Mouse (Mus musculus): ENCODE measurements at regions not wholly inside any gene's neighbourhood (a gene's known extent, or its start where the extent isn't known, plus 50 kb on each side); places are given as distances from the start of the nearest gene placed in this dataset.
"Not testable (repeated sequence)": the region's sequence is repeated elsewhere in the genome, so short reads cannot be mapped to it uniquely, and the experiment has no call there.

DNA sequence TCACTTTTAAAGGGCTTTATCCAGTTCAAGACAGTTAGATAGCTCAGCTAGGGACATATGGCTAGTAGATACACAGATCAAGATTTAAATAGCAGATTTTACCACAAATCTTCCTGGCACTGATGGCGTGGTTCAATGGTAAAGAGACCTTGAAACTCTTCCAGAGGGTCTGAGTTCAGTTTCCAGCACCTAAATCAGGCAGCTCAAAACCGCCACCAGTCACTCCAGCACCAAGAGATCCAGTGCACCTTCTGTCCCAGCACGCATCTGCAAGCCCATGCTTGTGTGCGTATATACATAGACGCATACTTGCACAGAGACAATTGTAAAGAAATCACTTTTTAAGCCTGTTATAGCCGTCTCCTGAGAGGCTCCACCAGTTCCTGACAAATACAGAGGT, 454.0 kb upstream of the Jmjd1c start:
- no peak for DNase-seq (ENCODE audit: low spot score)

DNA sequence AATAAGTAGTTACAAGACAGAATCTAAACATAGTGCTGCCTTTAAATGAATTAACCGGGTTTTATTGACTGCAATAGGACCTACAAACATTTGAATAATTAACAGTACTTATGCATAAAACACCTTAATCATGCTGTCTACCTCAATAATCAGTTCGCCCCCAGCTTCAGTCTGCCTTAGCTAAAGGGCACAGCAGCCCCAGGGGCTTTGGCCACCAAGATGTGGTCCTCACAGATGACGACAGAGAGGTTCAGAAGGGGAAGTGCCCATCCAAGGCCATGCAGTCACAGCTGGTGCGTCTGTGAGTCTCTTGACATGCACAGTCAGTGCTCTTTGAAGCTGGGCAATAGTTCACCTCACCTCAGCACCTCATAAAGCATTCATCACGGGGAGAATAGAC, 452.8 kb upstream of the Jmjd1c start:
- no peak for DNase-seq (ENCODE audit: low spot score)

DNA sequence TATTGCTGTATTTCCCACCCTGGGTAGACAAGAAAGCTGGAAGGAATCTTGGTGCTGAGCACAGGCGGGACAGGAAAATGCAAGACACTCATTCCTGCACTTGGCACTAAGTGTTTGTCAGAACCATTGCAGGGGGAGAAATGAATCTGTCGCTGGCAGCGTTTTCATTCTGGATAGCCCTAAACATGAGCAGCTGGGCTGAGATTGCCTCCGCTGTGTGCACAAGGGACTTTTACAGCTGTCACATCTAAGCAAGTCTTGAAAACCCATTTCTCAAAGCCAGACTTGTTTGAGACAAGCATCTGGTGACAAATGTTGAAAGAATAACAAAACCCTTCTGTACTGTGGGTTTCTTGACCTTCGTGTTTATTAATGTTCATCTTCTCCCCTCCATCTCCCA, 438.4 kb upstream of the Jmjd1c start:
- no peak for DNase-seq (ENCODE audit: low spot score)

DNA sequence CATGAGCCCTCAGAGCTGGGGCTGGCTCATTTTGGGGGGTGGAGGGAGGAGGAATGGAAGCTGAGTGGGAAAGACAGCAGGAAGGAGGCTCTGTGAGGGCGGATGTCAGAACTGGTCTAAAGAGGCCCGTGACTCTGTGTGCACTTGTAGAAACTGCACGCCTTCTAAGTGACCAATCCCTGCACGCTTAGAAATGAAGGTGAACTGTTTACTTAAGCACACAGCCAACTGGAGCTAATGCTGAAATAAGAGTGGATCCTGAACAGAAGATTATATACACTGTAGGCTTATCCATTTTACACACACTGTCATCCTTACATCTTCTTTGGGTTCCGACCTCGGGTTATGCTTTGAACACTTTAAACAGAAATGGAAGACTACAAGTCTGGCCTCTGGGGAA, 412.8 kb upstream of the Jmjd1c start:
- no peak for DNase-seq (ENCODE audit: low spot score)

GRCm38 (mm10) chr10:66689196-66689595, 406.7 kb upstream of the Jmjd1c start:
- DNase-seq (ENCODE audit: low spot score) = not testable (repeated sequence)

GRCm38 (mm10) chr10:66694549-66695285, 401.2 kb upstream of the Jmjd1c start:
- DNase-seq (ENCODE audit: low spot score) = no peak

- not testable (repeated sequence) for DNase-seq (ENCODE audit: low spot score)
These were observed 381.0 kb upstream of the Jmjd1c start for GRCm38 (mm10) chr10:66714926-66715325.

DNA sequence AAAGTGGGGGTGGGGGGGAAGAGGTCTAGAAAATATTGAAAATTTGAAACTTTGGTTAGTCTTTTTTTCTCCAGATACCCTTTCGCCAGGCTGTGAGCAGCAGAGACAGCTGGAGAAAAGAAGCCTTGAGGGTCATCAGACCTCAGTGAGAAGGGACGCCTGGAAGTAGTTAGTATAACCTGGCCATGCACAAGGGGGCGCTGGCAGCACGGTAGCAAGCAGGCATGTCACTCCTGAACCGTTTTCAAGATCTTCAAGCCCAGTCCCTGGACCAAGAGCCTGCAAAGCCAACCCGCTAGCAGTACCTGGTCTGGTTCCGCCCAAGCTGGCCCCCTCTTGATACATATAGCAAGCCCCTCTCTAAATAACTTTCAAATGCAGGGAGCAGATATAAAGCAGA, 378.0 kb upstream of the Jmjd1c start:
- no peak for DNase-seq (ENCODE audit: low spot score)

GRCm38 (mm10) chr10:66719796-66720195, 376.1 kb upstream of the Jmjd1c start:
- no peak for DNase-seq (ENCODE audit: low spot score)

- no peak for DNase-seq (ENCODE audit: low spot score)
These were observed 362.3 kb upstream of the Jmjd1c start for GRCm38 (mm10) chr10:66733631-66734030.

DNA sequence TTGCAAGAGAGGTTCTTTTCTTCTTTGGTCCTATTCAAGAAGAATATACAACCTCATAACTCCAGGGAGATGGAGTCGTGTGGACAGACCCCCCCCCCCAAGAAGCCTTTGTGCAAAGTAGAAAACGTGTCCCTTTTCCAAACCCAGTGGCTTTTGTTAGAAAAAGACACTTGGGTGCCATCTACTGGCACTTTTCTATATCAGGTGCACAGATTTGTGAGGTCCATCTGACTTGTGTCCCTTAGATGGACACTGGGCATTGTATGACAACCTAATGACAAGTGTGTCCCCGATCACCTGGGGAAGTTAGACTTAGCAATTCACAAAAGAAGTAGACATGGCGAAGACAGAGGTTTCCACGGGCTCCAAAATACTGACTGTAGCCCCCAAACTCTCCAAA, 361.1 kb upstream of the Jmjd1c start:
- no peak for DNase-seq (ENCODE audit: low spot score)

DNA sequence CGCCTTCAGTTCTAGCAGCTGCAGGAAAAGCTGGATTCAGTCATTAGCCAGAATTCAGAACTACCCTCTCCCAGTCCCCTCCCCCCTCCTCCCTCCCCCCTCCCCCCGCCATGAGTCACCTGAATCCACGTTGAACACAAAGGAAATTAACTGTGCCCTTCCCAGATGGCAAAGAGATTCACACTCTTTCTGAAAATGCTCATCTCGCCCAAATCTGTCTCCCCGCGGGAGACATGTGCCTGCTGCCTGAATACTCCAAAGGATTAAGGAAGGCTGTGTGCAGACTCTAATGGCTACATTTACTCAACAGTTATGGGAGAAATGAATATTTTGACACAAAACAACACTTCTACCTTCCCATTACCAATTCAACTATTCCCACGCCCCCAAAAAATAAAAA, 356.9 kb upstream of the Jmjd1c start:
- no peak for DNase-seq (ENCODE audit: low spot score)

DNA sequence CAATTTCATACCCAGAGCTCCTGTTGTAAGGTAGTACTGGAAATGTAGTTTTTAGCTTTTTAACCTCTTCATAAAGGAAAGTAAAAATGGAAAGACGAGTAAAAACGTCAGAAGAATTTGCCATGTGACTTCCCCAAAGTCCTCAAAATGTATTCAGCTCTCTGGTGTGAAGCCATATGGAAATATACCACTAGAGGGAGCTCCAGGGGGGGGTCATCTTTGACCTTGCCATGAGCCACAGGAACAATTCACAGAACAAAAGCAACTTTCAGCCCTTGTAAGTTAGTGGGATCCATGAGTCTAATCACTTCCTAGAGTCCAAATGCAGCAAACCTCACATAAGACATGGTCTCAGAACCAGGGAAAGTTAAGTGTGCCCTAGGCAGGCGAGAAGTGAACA, 354.1 kb upstream of the Jmjd1c start:
- DNase-seq (ENCODE audit: low spot score) = no peak

GRCm38 (mm10) chr10:66743254-66743653, 352.7 kb upstream of the Jmjd1c start:
- DNase-seq (ENCODE audit: low spot score) = no peak

GRCm38 (mm10) chr10:66745871-66746270, 350.1 kb upstream of the Jmjd1c start:
- DNase-seq (ENCODE audit: low spot score) = no peak

- DNase-seq (ENCODE audit: low spot score) = no peak
These were observed 343.6 kb upstream of the Jmjd1c start for GRCm38 (mm10) chr10:66752237-66752810.

GRCm38 (mm10) chr10:66756866-66757265, 339.1 kb upstream of the Jmjd1c start:
- no peak for DNase-seq (ENCODE audit: low spot score)

DNA sequence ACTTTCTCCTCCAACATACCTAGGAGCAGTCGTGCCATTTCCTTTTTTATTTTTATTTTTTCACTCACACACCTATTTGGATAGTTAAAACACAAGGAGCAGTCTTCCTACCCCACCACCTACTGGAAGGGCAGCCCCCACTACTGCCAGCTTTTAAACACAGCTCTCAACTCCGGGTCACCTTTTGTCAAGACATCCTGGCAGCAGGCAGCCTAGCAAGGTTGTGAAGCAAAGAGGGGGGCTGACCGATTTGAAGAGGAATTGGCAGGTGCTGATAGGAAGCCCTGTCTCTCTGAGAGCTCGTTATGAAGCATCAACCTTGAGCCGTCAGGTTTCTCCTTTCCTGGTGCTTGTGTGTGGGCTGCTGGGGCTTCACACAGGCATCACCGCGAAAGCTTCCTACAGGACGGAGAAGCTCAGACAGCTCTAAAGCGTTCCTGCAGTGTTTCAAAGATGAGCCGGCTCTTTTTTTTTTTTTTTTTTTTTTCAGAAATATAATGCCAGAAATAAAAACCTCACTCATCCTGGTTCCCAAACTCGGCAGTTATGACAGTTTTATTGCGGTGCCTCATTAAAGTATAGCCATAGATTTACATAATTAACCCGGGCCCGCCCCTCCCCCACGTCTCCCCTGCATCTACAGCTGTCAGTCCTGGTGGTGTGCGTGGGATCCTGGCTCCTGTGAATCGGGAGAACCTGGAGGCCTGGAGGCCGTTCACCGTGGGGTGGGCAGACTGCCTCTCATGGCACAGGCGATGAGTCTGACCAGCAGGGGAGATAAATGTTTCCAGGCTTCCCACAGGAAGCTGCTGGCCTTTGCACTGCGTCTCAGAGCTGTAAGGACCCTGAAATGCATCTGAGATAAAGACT, 325.5 kb upstream of the Jmjd1c start:
- no peak for DNase-seq (ENCODE audit: low spot score)

DNA sequence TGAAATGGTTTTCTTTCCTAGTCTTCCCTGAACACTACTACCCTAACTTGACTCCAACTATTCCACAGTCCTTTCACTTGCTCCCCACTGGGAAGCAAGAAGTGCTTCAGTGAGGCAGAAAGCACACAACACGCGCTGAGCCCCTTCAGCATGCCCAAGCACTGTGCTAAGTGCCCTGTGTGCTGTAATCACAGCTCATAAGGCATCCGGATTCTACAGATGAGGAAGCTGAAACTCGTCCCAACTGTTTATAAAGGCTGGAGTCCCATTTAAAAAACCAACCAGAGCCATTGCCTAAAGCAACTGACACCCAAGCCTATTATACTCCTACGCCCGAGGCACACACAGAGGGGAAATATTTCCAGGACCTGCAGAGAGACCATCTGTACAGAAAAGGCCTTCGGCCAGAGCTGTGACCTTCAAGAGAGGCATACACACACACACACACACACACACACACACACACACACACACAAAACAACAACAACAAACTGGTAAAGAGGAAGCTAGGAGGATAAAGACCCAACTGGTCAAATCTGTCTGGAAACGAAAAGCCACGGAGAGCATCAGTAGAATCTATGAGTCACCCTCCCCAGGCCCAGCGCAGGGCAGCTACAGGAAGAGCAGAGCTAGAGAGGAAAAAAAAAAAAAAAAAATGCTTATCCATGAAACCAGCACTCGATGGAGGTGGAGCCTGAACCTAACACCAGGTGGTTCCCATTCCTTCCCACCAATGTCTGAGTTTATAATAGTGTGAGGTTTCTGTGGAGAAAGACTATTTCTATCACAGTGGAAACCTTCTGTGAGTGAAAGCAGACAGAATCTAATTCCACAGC, 315.4 kb upstream of the Jmjd1c start:
- DNase-seq (ENCODE audit: low spot score) = no peak

DNA sequence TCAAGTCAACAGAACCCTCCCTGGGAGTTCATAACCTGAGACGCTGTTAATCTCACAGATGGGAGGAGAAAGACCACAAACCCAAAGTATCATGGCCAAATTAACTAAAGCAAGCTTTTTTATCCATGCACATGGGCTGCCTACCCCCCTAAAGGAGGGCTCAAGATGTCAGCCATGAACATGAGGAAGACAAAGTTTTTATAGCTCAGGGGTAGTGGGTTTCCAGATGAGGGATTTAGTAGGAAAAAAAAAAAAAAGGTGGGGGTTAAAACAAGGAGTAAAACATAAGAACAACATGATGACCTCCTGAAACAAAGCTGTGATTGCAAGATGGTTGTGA, 314.8 kb upstream of the Jmjd1c start:
- no peak for DNase-seq (ENCODE audit: low spot score)

DNA sequence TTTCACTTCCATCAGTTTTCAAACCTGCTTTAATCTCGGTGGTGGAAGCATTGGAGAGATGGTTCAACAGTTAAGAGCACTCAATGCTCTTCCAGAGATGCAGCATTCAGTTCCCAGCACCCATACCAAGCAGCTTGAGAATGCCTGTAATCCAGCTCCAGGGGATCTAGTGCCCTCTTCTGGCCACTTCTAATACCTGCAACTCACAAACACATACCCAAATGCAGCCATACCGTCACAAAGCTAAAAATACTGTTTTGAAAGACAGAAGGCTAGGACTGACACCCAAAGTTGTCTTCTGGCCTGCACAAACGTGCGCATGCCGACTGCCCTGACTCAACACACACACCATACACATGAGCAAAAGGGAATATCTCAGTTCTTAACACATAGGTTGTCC, 313.9 kb upstream of the Jmjd1c start:
- no peak for DNase-seq (ENCODE audit: low spot score)

GRCm38 (mm10) chr10:66787812-66788211, 308.1 kb upstream of the Jmjd1c start:
- no peak for DNase-seq (ENCODE audit: low spot score)
